Mouse (Mus musculus): Measurements from ENCODE around the gene Majin. TPM values are rescaled to one million over a fixed set of nuclear protein-coding genes. Genes with fewer than 3 reads are reported as not detected.

The Majin gene
- polyA plus RNA-seq, 1 experiment from 2014 or later: 0.11 TPM

DNA sequence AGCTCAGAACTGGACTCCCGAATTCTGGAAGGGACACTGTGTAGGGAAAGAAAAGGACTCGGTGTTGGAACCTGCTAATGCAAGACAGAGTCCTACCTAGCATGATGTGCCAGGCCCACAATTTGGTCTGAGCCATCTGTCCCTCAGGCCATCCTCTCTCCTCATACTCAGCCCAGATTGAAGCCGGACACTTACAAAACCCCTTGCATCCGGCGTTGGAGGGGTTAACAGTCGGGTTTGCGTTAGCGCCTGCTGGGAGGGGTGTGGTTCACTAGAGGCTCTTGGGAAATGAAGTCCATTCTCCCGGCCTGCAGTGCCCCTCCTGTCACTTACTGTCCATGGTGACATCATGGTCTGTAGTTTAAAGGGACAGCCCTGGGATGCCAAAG lies 51.9 kb downstream of the Majin start:
- Histone ChIP-seq H3K79me2 (ENCODE audit: inconsistent target) (no peaks in the 10 kb centered on the region), H3K36me3 (ENCODE audit: inconsistent target) (peaks cover 16% of the 10 kb centered on the region; the same call in 1 of the 2 replicates), H3K4me3 (ENCODE audit: inconsistent target) (peak overlapping the region; percentile 57), H3K27ac (peak overlapping the region; percentile 92)
- WGBS (ENCODE audit: missing documents): 0% methylated on average over 9 of the region's 9 CpGs

DNA sequence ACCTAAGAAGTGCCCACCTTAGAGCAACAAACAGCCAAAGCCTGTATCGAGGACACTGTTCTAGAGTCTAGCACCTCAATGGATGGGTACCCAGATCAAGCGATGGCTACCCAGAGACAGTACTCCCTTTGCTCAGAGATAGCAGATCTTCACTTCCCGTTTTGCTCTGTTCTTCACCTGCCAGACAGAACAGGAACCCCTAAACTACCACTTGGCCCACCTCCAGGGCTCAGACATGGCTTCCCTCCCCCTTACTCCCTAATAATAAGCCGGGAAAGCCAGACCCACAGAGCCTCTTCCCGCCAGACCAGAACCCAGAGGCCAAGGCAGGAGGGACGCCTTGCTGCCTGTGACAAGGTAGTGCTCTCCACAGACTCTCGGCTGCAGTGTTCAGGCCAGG lies 52.7 kb downstream of the Majin start:
- Histone ChIP-seq H3K79me2 (ENCODE audit: inconsistent target) (no peaks in the 10 kb centered on the region), H3K27ac (no peak overlapping the region), H3K4me3 (ENCODE audit: inconsistent target) (no peak overlapping the region), H3K36me3 (ENCODE audit: inconsistent target) (peaks cover 10% of the 10 kb centered on the region; the same call in 1 of the 2 replicates)
- 67% methylated on average over 7 of the region's 7 CpGs for WGBS (ENCODE audit: missing documents)

- no peaks in the 10 kb centered on the region for H3K36me3 ChIP-seq (ENCODE audit: inconsistent target)
- no peak overlapping the region for H3K27ac ChIP-seq
- H3K4me3 ChIP-seq (ENCODE audit: inconsistent target): no peak overlapping the region
Observed at GRCm38 (mm10) chr19:6238740-6239139, 54.6 kb downstream of the Majin start.

DNA sequence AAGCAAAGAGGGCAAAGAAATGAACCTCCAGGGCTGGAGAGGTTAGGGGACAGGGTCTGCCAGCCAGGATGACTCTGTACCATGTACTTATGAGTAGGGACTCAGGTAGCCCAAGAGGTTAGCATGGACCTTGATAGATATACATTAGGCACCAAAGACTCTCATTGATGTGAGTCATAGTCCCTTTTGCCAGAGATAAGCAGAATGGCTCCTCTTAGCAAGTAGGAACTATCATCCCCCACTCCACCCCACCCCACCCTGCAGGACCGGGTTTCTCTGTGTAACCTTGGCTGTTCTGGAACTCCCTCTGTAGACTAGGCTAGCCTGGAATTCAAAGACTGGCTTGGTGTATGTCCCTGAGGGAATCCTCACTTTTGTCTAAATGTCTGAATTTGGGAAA lies 55.9 kb downstream of the Majin start:
- Histone ChIP-seq H3K27ac (no peak overlapping the region), H3K79me2 (ENCODE audit: inconsistent target) (peaks cover 14% of the 10 kb centered on the region; the same call in 1 of the 2 replicates), H3K36me3 (ENCODE audit: inconsistent target) (peaks cover 11% of the 10 kb centered on the region; the same call in 1 of the 2 replicates), H3K4me3 (ENCODE audit: inconsistent target) (no peak overlapping the region)
- 81% methylated on average over 1 of the region's 1 CpGs for WGBS (ENCODE audit: missing documents)

More at GRCm38 (mm10) chr19:6238740-6239139, 54.6 kb downstream of the Majin start:
- H3K79me2 ChIP-seq (ENCODE audit: inconsistent target): peaks cover 14% of the 10 kb centered on the region; the same call in 1 of the 2 replicates

DNA sequence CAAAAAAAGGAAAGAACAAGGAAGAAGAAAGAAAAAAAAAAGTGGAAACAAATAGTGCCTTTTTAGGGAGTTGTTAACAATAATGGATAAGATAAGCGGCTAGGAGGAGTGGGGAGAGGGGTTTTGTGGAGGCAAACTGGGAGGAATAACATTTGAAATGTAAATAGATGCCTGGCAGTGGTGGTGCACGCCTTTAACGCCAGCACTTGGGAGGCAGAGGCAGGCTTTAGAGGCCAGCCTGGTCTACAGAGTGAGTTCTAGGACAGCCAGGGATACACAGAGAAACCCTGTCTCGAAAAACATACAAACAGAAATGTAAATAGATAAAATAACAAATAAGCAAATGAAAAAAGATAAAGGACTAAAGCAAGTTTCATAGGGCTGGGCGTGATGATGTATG lies 56.5 kb downstream of the Majin start:
- H3K79me2 ChIP-seq (ENCODE audit: inconsistent target): peaks cover 14% of the 10 kb centered on the region; the same call in 1 of the 2 replicates
- H3K36me3 ChIP-seq (ENCODE audit: inconsistent target): peaks cover 15% of the 10 kb centered on the region; the same call in 1 of the 2 replicates
- no peak overlapping the region; the same call in 1 of the 2 replicates for H3K4me3 ChIP-seq (ENCODE audit: inconsistent target)
- H3K27ac ChIP-seq: peak overlapping the region; percentile 31; the same call in 1 of the 2 replicates
- 47% methylated on average over 5 of the region's 5 CpGs for WGBS (ENCODE audit: missing documents)

- H3K27ac ChIP-seq: peak within 1 kb of the TSS; percentile 58
- peaks cover 22% of the 10 kb centered on the region for H3K36me3 ChIP-seq (ENCODE audit: inconsistent target)
- WGBS (ENCODE audit: missing documents): under 1% methylated on average over 55 of the region's 55 CpGs
- peaks cover 14% of the 10 kb centered on the region; the same call in 1 of the 2 replicates for H3K79me2 ChIP-seq (ENCODE audit: inconsistent target)
- H3K4me3 ChIP-seq (ENCODE audit: inconsistent target): peak within 1 kb of the TSS; percentile 77
Observed at GRCm38 (mm10) chr19:6241274-6242107, 57.3 kb downstream of the Majin start, which contains the start of gene Atg2a. TSS of gene Atg2a (plus strand) at chr19:6241668.

DNA sequence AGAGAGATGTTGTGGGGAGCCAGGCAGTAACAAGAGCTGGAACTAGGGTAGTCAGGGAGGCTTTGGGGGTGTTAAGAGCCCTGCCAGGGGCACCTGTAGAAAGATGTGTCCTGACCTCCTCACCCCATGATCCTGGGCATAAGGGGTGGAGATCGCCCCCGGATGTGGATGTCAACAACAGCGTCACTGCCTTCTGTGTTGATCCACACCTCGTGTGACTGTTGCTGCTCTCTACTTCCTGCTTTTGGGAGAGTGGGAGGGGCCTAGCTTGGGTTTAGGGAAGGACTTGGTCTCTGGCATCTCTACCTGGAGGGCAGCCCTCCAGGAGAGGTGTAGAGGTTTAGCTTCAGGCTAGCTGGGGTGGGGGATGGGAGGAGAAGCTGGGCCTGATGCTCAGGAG lies 58.1 kb downstream of the Majin start:
- peak overlapping the region; percentile 77 for H3K4me3 ChIP-seq (ENCODE audit: inconsistent target)
- H3K27ac ChIP-seq: peak overlapping the region; percentile 58
- H3K79me2 ChIP-seq (ENCODE audit: inconsistent target): peaks cover 14% of the 10 kb centered on the region; the same call in 1 of the 2 replicates
- WGBS (ENCODE audit: missing documents): 3% methylated on average over 4 of the region's 4 CpGs
- H3K36me3 ChIP-seq (ENCODE audit: inconsistent target): peaks cover 30% of the 10 kb centered on the region

DNA sequence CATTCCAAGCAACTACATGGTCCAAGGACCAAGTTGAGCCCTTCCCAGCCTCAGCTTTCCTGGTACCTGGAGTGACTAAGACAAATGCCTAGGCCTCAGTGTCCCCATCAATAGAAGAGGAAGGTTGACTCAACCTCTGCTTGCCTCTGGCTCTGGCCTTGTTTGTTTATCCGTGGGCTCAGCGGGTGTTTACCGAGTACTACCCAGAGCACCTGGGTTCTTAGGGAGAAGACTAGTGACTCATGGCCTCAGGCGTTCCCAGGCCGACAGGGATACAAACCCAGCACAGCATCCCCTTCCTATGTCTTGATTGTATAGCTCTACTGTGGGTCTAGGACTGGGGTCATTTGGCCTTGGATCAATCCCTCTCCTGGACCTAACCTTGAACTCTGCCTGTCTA lies 59.0 kb downstream of the Majin start:
- WGBS (ENCODE audit: missing documents): 92% methylated on average over 5 of the region's 5 CpGs
- H3K4me3 ChIP-seq (ENCODE audit: inconsistent target): no peak overlapping the region

GRCm38 (mm10) chr19:6245806-6246205 lies 61.6 kb downstream of the Majin start:
- Histone ChIP-seq H3K36me3 (ENCODE audit: inconsistent target) (peaks cover 51% of the 10 kb centered on the region), H3K27ac (no peak overlapping the region), H3K4me3 (ENCODE audit: inconsistent target) (no peak overlapping the region), H3K79me2 (ENCODE audit: inconsistent target) (peaks cover 14% of the 10 kb centered on the region; the same call in 1 of the 2 replicates)
- 73% methylated on average over 1 of the region's 1 CpGs for WGBS (ENCODE audit: missing documents)

More for the DNA sequence above, 59.0 kb downstream of the Majin start:
- H3K79me2 ChIP-seq (ENCODE audit: inconsistent target): peaks cover 14% of the 10 kb centered on the region; the same call in 1 of the 2 replicates
- H3K27ac ChIP-seq: no peak overlapping the region
- H3K36me3 ChIP-seq (ENCODE audit: inconsistent target): peaks cover 40% of the 10 kb centered on the region

DNA sequence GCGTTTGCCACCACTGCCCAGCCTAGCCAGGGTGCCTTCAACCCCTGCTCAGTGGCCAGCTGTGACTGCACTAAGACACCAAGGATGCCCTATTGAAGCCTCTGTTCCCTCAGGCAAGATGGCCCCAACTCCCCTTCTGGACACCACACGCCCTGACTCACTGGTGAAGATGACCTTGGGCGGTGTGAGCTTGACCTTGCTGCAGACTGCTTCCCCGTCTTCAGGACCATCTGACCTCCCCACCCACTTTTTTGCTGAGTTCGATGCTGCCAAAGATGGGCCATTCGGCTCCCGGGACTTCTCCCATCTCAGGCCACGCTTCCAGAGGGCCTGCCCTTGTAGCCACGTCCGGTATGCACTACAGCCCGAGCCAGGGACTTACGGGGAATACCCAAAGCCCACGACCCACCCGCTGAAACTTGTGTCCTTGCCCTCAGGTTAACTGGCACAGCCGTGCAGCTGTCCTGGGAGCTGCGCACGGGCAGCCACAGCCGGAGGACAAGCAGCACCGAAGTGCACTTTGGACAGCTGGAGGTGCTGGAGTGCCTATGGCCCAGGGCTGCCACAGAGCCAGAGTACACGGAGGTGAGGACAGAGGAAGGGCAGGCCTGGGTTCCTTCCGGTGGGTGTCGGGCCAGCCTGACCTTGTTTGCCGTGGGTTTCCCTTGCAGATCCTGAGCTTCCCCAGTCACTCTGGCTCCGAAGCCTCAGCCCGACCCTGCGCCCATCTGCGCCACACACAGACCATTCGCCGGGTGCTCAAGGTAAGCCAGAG lies 63.5 kb downstream of the Majin start:
- Histone ChIP-seq H3K79me2 (ENCODE audit: inconsistent target) (peaks cover 9% of the 10 kb centered on the region; the same call in 1 of the 2 replicates), H3K36me3 (ENCODE audit: inconsistent target) (peaks cover 70% of the 10 kb centered on the region), H3K27ac (no peak overlapping the region), H3K4me3 (ENCODE audit: inconsistent target) (no peak overlapping the region)
- WGBS (ENCODE audit: missing documents): 93% methylated on average over 29 of the region's 29 CpGs

DNA sequence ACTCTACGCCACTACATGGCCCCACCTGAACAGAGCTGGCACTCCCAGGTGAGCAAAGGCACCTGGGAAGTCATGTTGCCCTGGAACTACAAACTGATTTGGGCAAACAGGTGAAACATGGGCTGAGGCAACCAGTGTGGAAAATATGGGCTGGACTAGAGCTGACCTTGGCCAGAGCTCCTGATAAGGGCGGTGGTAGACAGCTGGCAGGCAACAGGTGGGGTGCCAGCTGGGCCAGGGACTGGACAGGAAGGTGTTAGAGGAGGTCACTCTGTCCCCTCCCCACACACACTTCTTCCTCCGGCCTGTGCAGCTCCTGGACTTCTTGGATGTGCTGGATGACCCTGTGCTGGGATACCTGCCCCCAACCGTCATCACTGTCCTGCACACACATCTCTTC lies 68.8 kb downstream of the Majin start:
- H3K79me2 ChIP-seq (ENCODE audit: inconsistent target): no peaks in the 10 kb centered on the region
- H3K4me3 ChIP-seq (ENCODE audit: inconsistent target): no peak overlapping the region
- 93% methylated on average over 4 of the region's 4 CpGs for WGBS (ENCODE audit: missing documents)
- peaks cover 84% of the 10 kb centered on the region for H3K36me3 ChIP-seq (ENCODE audit: inconsistent target)
- H3K27ac ChIP-seq: no peak overlapping the region

DNA sequence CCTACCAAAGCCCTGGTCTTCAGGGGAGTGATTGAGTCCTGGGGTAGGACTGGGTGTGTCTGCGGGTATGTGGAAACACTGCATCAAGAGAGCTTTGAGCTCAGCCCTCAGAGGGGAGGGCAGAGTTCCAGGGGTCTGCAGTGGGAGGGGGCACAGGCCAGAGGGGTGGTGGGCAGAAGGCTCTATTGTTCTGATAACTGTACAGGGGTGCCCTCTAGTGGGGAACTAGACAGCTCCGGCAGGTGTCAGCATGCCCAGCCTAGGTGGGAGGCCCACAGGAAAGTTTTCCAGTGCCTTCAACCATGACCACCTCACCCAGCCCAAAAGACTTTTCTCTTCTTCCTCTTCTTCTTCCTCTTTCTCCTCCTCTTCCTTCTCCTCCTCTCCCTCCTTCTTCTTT lies 76.2 kb downstream of the Majin start:
- peaks cover 60% of the 10 kb centered on the region for H3K36me3 ChIP-seq (ENCODE audit: inconsistent target)
- no peak overlapping the region for H3K4me3 ChIP-seq (ENCODE audit: inconsistent target)
- 79% methylated on average over 2 of the region's 2 CpGs for WGBS (ENCODE audit: missing documents)
- H3K27ac ChIP-seq: no peak overlapping the region
- no peaks in the 10 kb centered on the region for H3K79me2 ChIP-seq (ENCODE audit: inconsistent target)

- Histone ChIP-seq H3K36me3 (ENCODE audit: inconsistent target) (peaks cover 55% of the 10 kb centered on the region), H3K79me2 (ENCODE audit: inconsistent target) (no peaks in the 10 kb centered on the region), H3K27ac (no peak overlapping the region), H3K4me3 (ENCODE audit: inconsistent target) (no peak overlapping the region)
- 78% methylated on average over 4 of the region's 4 CpGs for WGBS (ENCODE audit: missing documents)
Observed at GRCm38 (mm10) chr19:6260946-6261345, 76.8 kb downstream of the Majin start.

DNA sequence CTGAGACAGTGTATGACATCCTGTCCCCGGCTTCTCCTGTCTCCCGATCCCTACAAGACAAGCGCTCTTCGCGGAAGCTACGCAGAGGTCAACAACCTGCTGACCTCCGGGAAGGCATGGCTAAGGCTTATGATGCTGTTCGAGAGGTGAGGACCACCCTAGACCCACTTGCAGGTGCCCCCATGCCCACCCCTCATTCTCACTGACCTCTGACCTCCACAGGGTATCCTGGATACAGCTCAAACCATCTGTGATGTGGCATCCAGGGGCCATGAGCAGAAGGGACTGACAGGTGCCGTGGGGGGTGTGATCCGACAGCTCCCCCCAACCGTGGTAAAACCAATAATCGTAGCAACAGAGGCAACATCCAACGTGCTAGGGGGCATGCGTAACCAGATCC lies 77.2 kb downstream of the Majin start:
- Histone ChIP-seq H3K79me2 (ENCODE audit: inconsistent target) (no peaks in the 10 kb centered on the region), H3K36me3 (ENCODE audit: inconsistent target) (peaks cover 50% of the 10 kb centered on the region), H3K4me3 (ENCODE audit: inconsistent target) (no peak overlapping the region), H3K27ac (no peak overlapping the region)
- 95% methylated on average over 14 of the region's 14 CpGs for WGBS (ENCODE audit: missing documents)

All from macrophage (primary cell).